Mouse (Mus musculus): ENCODE data around the gene Hnrnpa3.

GRCm38 (mm10) chr2:75679947-75680346 is 20.9 kb downstream of the Hnrnpa3 start:
- TF ChIP-seq CTCF (IDR thresholded peaks at IDR 0.05; ENCODE audit: extremely low read depth, insufficient read length, insufficient replicate concordance, low read depth, low read length) = no peak
- TF ChIP-seq POLR2A (IDR thresholded peaks at IDR 0.05; ENCODE audit: low read depth, low read length) = no peak
